Mouse (Mus musculus) hematopoietic stem cell, adult 5-6 weeks (primary cell): ENCODE measurements at regions not wholly inside any gene's neighbourhood (a gene's known extent, or its start where the extent isn't known, plus 50 kb on each side); places are given as distances from the start of the nearest gene placed in this dataset.

Experiments used
- ATAC-seq, 2 experiments: fragments of 125-278 bp in 1 of 2; replicated peaks in 1 of 2; 2 replicates each; pipeline ENCODE4 v1.8.0; 2016 to 2017; ENCODE audit warnings: inconsistent platforms in 2 of 2, mild to moderate bottlenecking in 2 of 2, moderate number of reproducible peaks in 2 of 2, low read depth in 1 of 2, moderate TSS enrichment in 1 of 2; ENCODE audit not compliant: low FRiP score in 2 of 2, poor library complexity in 2 of 2, severe bottlenecking in 2 of 2, insufficient read depth in 1 of 2, low TSS enrichment in 1 of 2

DNA sequence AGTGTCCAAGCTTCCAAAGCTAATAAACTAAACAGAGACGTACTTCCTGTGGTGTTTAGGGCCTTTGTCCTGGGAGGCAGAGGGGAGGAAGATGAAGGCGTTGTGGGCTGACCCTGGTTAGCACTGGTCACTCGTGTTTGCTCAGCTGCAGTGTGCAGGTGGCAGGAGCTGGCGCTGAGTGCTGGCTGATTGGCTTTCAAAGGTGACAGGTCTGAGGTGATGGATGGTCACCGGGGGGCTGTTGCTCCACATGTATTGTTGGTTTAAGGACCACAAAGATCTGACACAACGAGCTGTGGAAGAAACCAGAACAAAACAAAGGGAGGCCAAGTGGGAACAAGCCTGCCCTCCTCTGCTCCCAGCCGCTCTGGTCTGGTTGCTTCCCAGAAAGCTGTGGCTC, 320.1 kb downstream of the Rps24 start:
- ATAC-seq, result no peak

DNA sequence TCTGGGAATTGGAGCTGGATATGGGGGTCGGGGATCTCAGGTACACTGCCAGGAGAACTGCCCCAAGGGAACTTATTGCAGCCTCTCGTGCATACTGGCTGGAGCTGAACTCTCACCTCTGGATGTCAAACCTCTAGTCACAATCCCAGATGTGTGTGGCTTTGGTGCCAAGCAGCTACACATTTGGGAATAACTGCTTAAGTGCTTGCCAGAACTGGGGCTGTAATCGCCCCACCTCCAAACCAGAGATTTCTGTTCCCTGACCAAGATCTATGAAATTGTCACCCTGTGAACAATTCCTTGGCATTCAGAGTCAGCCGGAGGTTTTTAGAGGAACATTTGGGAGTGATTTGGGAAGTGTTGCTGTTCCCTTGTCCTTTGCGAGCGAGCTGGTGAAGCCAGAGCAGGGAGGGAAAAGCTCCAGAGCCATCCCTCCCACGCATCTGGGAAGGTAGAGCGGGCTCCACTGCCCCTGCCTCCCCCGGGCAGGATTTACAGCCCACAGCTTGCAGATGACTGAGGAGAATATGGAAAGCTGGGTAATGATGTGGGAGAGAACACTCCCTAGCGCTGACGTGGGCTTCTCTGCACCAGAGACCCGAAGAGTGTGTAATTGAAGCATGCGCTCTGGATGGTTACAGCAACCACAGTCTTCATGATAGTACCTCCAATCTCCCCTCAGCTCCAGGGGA, 336.1 kb downstream of the Rps24 start:
- no peak for ATAC-seq

DNA sequence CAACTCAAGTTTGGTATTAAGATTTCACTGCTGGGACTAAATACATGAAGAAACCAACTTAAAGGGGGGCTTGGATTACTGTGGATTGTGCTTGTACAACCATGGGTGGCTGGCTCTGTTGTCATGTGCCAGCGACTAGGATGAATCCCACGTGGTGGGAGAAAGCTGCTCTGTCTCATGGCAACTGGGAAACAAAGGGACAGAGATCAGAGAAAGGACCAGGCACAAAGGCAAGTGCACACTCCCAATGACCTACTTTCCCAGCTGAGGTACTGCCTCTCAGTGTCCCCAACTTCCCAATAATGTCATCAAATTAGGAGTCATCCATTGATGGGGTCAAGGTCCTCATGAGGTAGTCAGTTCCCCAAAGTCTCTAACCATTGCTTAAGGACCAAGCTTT, 337.4 kb downstream of the Rps24 start:
- no peak for ATAC-seq

DNA sequence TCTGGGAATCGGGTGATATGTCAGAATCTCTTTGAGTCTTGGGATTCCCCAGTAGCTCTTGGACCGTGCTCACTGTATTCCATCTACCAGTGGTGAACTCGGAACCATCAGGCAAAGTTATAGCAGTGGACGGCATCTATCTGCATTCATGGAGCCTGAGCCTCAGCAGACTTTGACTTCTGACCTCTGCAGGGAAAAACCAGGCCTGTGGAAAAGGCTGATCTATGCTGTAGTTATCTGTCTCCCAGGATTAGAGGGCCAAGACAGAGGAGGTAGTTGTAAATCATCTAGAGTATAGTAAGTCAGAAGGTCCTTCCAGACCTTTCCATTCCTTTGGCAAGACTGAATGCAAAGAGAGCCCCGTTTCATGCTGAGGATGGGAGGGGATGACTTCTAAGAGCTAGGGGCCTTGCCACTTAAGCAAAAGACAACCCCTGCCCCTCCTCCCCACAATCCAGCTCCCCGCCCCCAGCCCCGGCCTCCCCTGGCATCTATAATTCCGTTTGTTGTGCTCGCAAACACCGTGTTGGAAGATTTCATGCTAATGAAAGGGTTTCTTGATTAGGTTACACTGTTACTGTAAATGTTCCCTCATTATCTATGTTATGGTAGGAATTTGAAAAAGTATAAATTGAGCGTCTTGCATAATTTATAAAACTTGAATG, 338.9 kb downstream of the Rps24 start:
- ATAC-seq, result no peak

DNA sequence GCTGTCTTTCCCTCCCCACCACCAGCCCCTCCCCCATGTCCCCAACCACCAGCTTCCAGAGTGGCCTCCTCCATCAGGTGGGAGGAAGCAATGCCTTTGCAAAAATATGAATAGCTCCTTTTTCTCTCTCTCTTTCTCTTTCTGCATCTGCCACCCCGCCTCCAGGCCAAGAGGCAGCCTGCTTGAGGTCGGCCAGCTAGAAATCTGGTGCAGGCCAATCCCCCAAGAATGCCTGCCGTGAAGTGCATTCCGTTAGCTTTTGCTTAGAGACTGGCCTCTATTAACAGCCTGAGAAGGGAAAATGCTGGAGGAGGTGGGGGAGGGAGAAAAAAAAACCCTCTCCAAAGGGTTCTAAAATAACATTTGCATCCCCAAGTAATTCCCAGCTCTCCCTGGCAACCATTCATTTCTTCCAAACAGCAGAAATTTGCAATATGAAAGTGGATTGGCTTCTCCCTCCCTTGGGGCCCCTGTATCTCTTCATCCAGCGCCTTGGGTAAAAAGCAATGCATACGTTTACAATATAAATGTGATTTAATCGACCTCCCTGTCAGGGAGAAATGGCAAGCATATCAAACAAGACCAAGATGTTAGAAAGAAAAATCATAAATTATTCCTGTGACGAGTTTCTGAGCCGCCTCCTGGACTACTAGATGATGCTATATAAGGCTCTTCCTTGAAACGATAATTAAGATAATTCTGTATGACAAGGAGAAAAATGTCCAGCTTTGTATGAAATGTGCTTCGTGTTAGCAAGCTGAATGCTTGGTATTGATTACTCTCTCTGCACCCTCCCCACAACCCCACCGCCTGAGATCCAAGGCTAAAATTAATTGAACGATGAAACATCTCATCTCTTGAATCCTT, 339.8 kb downstream of the Rps24 start:
- no peak for ATAC-seq

DNA sequence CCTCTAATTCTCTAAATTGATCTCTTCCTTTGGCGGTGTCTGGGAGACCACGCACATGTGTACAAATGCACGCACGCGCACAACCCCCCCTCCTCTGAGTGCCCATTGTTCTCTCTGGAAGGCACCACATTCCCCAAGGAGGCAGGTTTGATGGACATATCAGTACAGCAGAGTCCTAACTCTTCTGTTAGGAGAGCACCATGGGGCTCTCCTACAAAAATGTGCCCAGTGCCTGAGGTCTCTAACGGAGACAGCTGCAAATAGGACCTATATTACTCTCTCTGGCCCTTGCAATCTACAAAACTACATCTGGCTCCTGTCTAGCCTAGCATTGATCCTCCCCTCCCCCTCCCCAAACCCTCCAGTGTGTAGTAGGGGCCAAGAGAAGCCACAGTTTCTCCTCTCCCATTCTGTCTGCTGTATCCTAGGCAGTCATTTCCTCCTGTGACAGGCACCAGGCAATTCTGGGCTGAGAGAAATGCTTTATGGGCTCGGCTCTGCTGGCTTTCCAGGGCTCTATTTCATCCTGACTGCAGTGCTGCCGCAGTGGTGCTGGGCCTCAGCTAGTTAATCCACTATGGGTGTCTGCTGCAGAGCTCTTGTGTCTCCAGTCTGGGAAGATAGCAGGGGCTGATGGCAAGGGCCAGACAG, 340.6 kb downstream of the Rps24 start:
- no peak for ATAC-seq

DNA sequence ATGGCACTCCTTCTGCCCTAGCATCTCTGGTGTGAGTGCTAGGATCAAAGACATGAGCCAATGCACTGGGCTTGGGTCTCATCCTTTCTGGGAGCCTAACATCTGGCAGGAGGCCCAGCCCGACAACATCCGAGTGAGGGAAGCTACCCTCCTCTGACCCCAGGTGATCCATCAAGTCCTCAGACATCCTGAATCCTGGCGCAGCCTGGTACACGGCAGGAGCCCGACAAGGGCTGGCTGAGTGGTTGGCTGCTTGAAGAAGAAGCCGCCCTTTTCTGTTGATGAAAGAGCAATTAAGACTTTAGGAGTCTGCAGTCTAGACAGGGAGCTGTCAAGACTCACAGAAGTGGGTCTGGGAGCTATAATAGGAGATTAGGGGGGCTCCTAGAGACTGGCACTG, 342.1 kb downstream of the Rps24 start:
- no peak for ATAC-seq

DNA sequence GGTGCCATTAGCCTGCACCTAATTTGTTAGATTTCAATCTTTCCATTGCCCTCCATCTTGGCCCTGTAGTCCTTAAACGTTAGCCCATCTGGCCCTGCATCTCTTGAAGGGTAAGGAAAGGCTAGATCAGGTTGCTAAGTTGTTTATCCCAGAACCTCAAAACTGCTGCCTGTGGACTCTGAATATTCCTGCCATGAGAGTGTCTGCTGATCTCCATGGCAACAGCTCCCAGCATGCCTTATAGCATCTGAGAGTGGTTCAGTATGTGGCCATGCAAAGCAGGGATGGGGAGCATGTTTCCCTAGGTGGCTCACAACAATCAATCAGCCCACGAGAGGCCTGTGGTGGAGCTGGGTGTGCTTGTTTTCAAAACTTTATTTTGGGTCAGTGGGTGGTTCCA, 346.3 kb downstream of the Rps24 start:
- ATAC-seq, result no peak

DNA sequence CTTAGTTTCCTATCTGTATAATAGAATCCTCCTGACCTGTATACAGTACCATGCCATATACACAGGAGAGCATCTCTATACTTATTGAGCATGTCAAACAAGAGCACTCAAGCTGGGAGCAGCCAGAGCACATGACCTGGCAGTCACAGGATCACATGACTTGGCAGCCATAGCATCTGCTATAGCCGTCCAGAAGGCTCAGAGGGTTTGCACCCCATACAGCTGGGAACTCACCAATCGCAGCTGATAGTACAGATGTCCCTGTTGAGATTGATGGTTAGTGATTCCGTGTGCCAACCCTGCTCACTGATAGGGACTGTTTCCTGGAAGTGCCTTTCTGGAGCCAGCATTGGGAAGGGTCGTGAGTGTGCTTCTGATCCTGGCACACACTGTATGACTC, 351.3 kb downstream of the Rps24 start:
- ATAC-seq, result no peak

DNA sequence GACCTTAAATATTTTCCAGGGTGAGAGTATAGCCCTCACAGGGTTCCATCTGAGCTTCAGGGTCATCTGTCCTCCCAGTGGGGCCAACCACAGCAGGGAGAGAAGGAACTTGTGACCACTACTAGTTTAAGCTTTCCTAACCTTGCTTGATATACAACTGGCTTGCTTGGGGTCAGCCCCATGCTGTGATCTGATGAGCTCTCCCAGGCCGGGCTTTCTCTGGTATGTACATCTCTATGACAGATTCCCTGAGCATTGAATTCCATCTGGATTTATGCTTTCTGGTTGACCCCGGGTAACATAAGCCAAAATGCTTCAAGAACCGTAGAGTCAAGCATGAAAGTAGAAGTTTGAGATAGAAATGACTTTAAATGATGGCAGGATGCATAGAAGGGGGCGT, 352.1 kb downstream of the Rps24 start:
- no peak for ATAC-seq

DNA sequence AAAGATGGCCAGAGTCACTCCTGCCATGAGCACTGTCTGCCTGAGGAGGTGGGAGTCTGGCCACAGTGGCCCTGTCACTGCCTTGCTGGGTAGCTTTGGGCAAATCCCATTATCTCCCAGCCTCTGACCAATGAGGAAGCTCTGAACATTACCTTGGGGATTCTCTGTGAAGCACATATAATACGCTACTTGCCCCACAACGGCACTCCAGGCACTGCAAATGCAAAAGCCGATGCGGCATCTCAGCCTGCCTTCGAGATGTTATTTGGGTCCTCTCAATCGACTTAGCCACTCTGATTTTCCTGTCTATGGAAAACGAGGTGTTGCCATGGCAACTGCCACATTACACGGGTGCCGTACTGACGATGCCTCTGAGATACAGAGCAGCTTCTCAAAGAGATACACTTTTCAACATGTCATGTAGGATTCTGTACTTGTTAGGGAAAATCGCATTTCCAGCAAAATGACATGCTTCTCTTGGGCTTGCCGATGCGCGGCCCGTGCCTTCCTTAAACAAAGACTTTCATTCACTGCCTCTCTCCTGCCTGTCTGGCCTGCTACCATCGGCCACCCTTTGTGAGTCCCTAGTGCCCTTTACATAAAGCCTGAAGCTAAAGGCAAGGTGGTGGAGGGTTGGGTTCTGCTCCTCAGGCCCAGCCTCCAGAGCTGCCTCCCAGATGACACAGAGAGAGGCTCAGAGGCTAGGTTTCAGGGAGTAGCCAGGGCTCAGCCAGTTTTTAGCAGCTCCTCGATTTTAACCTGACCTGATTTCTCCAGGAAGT, 355.0 kb downstream of the Rps24 start:
- no peak for ATAC-seq

DNA sequence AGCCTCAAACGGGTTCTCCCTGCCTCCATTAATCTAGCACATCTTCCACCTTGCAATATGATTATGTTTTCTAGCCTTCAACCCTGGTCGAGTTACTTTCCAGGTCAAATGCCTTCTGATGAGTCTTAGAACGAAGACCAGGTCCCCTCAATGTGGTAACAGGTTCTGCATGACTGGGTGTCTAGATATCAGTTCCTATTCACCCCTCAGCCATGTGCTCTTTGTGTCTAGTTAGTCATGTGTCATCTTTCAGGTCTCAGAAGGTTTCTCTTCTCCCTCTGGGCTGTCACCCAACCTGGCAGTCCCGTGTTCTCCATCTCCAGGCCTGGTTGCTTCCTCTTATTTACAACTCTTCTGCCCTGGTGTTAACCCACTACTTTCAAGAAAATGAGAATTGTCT, 356.7 kb downstream of the Rps24 start:
- no peak for ATAC-seq

DNA sequence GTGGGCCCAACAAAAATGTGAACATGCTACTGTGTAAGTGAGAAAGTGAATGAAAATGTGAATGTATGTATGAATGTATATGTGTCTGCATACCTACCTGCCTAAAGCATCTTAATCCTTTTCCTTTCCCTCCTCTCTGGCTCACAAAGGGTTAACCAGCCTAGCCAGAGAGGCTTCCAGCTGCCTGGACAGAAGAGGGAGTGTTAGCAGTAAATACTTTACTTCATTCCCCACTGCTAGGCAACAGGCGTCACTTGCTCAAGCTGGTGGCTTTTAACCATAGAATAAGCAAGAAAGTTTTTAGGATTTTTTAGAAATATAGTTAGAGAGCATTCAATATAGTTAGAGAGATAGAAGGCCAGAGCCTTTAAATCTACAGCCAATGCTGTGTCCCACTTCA, 363.6 kb downstream of the Rps24 start:
- no peak for ATAC-seq

DNA sequence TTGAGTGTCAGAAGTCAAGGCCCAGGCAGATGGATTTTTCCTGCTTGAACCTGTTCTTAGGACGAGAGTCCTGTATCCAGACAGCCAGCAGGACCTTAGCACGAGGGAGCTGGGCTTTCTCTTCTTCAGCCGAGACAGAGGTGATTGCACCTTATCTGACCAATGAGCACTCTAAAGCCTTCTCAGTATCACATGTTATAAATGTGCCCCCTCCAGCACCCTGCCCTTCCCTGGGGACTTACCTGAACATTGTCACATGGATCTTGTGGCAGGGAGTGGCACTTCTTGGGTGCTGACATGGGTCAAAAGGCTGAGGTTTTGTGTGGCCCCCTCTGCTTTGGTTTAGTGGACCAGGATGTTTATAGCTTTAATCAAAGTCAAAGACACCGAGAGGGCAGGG, 367.5 kb downstream of the Rps24 start:
- no peak for ATAC-seq

DNA sequence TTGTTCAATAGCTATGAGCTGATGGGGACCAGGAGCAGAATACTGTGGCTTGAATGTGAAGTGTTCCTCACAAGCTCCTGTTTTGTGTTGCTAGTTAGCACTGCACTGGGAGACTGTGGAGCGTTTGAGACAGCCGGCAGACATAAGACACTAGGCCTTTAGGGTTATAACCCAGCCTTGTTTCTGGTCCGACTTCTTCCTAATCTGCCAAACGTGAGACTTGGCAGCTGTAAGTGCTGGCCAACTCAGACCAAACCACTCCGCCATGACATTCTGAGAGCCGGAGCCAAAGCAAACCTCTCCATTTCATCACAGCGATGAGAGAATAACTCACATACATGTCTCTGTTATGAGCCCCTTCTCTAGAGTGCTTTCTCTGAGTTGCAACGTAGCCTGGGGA, 375.2 kb downstream of the Rps24 start:
- no peak for ATAC-seq

DNA sequence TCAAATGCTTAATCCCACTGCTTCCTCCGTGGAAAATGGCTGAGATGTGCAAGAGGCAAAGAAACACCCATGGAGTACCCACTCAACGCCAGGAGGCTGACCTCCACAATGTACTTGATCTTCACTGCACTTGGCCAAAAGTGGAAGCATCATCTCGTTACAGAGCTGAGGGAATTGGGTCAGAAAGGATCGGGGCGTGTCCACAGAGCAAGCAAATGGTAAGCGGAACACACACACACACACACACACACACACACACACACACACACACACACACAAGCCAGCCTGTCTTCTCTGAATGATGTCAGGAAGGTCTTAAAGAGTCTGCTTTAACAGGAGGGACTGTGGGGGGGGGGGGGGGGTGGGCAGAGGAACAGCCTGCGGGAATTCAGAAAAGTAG, 375.7 kb downstream of the Rps24 start:
- no peak for ATAC-seq

DNA sequence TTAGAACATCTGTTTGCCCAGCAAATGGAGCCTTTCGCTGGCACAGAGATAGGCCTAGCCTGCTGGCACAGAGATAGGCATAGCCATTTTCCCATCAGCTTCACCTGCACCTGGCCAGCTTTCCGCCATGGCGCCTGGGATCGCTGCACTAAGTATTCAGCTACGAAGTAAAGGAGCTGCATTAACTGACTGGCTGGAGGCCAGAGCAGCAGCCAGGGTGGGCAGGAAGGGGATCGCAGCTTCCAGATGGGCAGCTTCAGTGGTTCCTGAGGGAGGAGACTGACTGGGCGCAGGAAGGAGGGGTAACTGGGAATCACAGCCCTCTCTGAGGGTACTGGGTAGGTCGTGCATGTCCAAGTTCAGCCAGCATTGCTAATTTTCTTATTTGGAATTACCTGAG, 376.2 kb downstream of the Rps24 start:
- ATAC-seq, result no peak
